Mouse (Mus musculus): Measurements from ENCODE around the gene Mapk8ip2. TPM values are rescaled to one million over a fixed set of nuclear protein-coding genes. Genes with fewer than 3 reads are reported as not detected.

The Mapk8ip2 gene
- total and polyA plus RNA-seq, 3 experiments = 0.01 to 0.04 TPM; not detected in 1

DNA sequence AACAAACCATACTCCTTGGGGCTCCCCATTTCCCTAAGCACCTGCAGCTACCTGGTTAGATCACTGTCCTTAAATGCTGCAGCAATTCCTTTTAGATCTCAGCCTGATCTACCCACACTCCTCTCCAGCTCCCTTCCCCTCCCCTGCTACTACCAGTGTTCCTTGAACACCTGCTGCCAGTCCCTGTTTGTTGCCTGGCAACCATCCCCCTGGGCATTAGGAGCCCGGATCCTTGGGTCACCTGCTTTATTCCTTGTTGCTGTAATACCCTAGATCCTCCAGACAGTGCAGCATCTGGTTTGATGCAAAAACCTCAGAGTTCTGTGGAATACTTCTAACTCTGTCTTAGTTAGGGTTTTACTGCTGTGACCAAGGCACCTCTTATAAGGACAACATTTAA, 11.3 kb downstream of the Mapk8ip2 start:
- no peak overlapping the region for H3K27ac ChIP-seq (ENCODE audit: control insufficient read depth, low read depth, low read length)
- no peaks in the 10 kb centered on the region for H3K4me1 ChIP-seq (ENCODE audit: control insufficient read depth in 1 of 2, insufficient read depth in 2 of 2, low read length in 2 of 2)
- TF ChIP-seq POLR2A (IDR thresholded peaks at IDR 0.05; ENCODE audit: control insufficient read depth in 1 of 2, insufficient read depth in 1 of 2, low read depth in 1 of 2, low read length in 2 of 2, poor library complexity in 1 of 2) (no peak), CTCF (IDR thresholded peaks at IDR 0.05 in 2 of 3, conservative IDR thresholded peaks at IDR 0.05 in 1 of 3; ENCODE audit: control insufficient read depth in 1 of 3, insufficient read depth in 1 of 3, low read depth in 2 of 3, low read length in 3 of 3, poor library complexity in 1 of 3, severe bottlenecking in 1 of 3) (no peak), SMC3 (IDR thresholded peaks at IDR 0.05; ENCODE audit: low read depth, low read length) (no peak), POLR2AphosphoS5 (IDR thresholded peaks at IDR 0.05; ENCODE audit: borderline replicate concordance, low read depth, low read length) (no peak), USF2 (IDR thresholded peaks at IDR 0.05; ENCODE audit: borderline replicate concordance in 1 of 2, insufficient read depth in 1 of 2, low read depth in 1 of 2, low read length in 2 of 2) (no peak), RCOR1 (IDR thresholded peaks at IDR 0.05; ENCODE audit: low read depth, low read length) (no peak), BHLHE40 (IDR thresholded peaks at IDR 0.05; ENCODE audit: borderline replicate concordance, low read depth, low read length) (no peak), ETS1 (IDR thresholded peaks at IDR 0.05; ENCODE audit: low read depth, low read length) (no peak), MAFK (IDR thresholded peaks at IDR 0.05; ENCODE audit: borderline replicate concordance, low read depth, low read length) (no peak), ELF1 (IDR thresholded peaks at IDR 0.05; ENCODE audit: low read depth, low read length) (no peak), E2F4 (IDR thresholded peaks at IDR 0.05; ENCODE audit: borderline replicate concordance, low read depth, low read length) (no peak), SIN3A (IDR thresholded peaks at IDR 0.05; ENCODE audit: low read length) (no peak), MEF2A (IDR thresholded peaks at IDR 0.05; ENCODE audit: extremely low read depth, insufficient replicate concordance, low read depth, low read length, poor library complexity, severe bottlenecking) (no peak), POLR2AphosphoS2 (IDR thresholded peaks at IDR 0.05; ENCODE audit: low read length) (no peak), NELFE (IDR thresholded peaks at IDR 0.05; ENCODE audit: low read depth, low read length) (no peak), UBTF (IDR thresholded peaks at IDR 0.05; ENCODE audit: borderline replicate concordance, insufficient read depth, low read depth, low read length) (no peak), MXI1 (IDR thresholded peaks at IDR 0.05; ENCODE audit: low read depth, low read length) (no peak)
- H3K79me2 ChIP-seq (ENCODE audit: control insufficient read depth, insufficient read depth, low read length, poor library complexity) = no peaks in the 10 kb centered on the region
- no peaks in the 10 kb centered on the region; a peak in 1 of 4 replicates for H3K27me3 ChIP-seq (ENCODE audit: control insufficient read depth in 1 of 2, insufficient read depth in 2 of 2, low read length in 2 of 2)
- H3K4me3 ChIP-seq (ENCODE audit: control insufficient read depth in 1 of 2, insufficient read depth in 1 of 2, low read depth in 2 of 2, low read length in 2 of 2) = no peak overlapping the region
- H3K36me3 ChIP-seq (ENCODE audit: control insufficient read depth in 1 of 2, insufficient read depth in 2 of 2, low read length in 2 of 2) = no peaks in the 10 kb centered on the region
- no peak overlapping the region for H3K9ac ChIP-seq (ENCODE audit: control insufficient read depth, low read depth, low read length, poor library complexity, severe bottlenecking)
- H3K9me3 ChIP-seq (replicated peaks; ENCODE audit: insufficient read depth, low read length) = no peaks in the 10 kb centered on the region
- DNase-seq (ENCODE audit: low read depth, low spot score) = no peak

DNA sequence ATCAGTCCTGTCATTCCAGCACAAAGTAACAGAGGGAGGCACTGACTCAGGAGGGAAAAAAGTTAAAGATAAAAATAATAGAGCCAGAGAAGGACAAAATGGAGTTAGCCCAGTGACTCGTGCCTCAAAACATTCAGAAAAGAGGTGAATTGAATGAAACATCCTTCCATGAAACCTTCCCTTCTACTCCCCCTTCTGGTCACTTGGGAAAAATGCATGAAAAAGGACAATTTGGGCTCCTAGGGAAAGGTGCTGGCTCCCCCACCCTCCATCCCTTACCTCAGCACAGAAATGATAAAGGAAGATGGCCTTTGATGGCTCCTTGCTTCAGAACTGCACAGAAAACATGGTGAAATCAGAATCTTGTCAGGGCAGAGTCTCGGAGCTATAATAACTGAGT, 14.9 kb downstream of the Mapk8ip2 start:
- TF ChIP-seq SMC3 (IDR thresholded peaks at IDR 0.05; ENCODE audit: low read depth, low read length) (peak; percentile 74), CTCF (IDR thresholded peaks at IDR 0.05 in 2 of 3, conservative IDR thresholded peaks at IDR 0.05 in 1 of 3; ENCODE audit: control insufficient read depth in 1 of 3, insufficient read depth in 1 of 3, low read depth in 2 of 3, low read length in 3 of 3, poor library complexity in 1 of 3, severe bottlenecking in 1 of 3) (peak in 2 of 3 experiments; percentile 66 to 77; a peak in 4 of 6 replicates), SIN3A (IDR thresholded peaks at IDR 0.05; ENCODE audit: low read length) (no peak), USF2 (IDR thresholded peaks at IDR 0.05; ENCODE audit: borderline replicate concordance in 1 of 2, insufficient read depth in 1 of 2, low read depth in 1 of 2, low read length in 2 of 2) (no peak), ETS1 (IDR thresholded peaks at IDR 0.05; ENCODE audit: low read depth, low read length) (no peak), RAD21 (IDR thresholded peaks at IDR 0.05; ENCODE audit: low read depth, low read length) (peak; percentile 67), ZC3H11A (IDR thresholded peaks at IDR 0.05; ENCODE audit: low read depth, low read length) (peak; percentile 51), BHLHE40 (IDR thresholded peaks at IDR 0.05; ENCODE audit: borderline replicate concordance, low read depth, low read length) (peak; percentile 24; the same call in 1 of the 2 replicates)
- Histone ChIP-seq H3K79me2 (ENCODE audit: control insufficient read depth, insufficient read depth, low read length, poor library complexity) (no peaks in the 10 kb centered on the region), H3K9ac (ENCODE audit: control insufficient read depth, low read depth, low read length, poor library complexity, severe bottlenecking) (no peak overlapping the region), H3K4me3 (ENCODE audit: control insufficient read depth in 1 of 2, insufficient read depth in 1 of 2, low read depth in 2 of 2, low read length in 2 of 2) (no peak overlapping the region), H3K36me3 (ENCODE audit: control insufficient read depth in 1 of 2, insufficient read depth in 2 of 2, low read length in 2 of 2) (no peaks in the 10 kb centered on the region), H3K27me3 (ENCODE audit: control insufficient read depth in 1 of 2, insufficient read depth in 2 of 2, low read length in 2 of 2) (no peaks in the 10 kb centered on the region; a peak in 1 of 4 replicates), H3K9me3 (replicated peaks; ENCODE audit: insufficient read depth, low read length) (no peaks in the 10 kb centered on the region), H3K4me1 (ENCODE audit: control insufficient read depth in 1 of 2, insufficient read depth in 2 of 2, low read length in 2 of 2) (no peaks in the 10 kb centered on the region), H3K27ac (ENCODE audit: control insufficient read depth, low read depth, low read length) (no peak overlapping the region)
- peak; percentile 67 for DNase-seq (ENCODE audit: low read depth, low spot score)
